Mouse (Mus musculus) fibroblast of lung, adult 2 months (primary cell): ENCODE data around the gene Slain2.
"Not testable (repeated sequence)": the region's sequence is repeated elsewhere in the genome, so short reads cannot be mapped to it uniquely, and the experiment has no call there.

Experiments used
- DNase-seq: peaks from one replicate; pipeline ENCODE4 v3.0.0-alpha.2; 2011; ENCODE audit warnings: low read depth

The Slain2 gene

DNA sequence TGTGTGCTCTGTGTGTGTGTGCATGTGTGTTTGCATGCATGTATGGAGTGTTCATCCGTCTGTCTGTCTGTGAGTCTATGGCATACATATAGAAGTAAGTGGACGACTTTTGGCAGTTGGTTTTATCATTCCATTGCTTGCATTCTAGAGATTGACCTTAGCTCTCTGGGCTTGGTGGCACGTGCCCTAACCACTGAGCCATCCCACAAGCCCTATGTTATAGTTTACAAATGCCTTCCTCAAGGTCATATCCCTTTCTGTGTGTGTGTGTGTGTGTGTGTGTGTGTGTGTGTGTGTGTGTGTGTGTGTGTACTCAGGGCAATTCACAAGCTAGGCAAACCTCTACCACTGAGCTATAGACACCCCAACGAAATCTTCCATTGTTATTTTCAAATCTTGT lies 12.2 kb upstream of the Slain2 start:
- DNase-seq = no peak

DNA sequence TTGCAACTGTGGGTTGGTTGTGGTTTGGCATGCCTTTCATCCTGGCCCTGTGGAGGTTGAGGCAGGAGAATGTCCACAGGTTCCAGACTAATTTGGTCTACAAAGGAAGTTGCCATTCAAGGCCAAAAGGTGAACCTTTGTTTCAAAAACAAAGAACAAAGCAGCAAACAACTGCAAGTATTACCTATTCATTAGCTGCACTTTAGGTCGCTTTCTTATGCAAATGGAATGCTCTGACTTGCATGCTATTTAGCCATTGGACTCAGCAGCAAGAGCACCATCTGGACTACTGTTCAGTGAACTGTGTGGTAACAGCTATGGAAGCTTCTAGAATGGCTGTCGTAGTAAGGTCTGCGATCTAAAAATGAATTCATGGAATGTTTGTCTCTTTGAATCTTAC lies 11.8 kb upstream of the Slain2 start:
- DNase-seq = no peak

DNA sequence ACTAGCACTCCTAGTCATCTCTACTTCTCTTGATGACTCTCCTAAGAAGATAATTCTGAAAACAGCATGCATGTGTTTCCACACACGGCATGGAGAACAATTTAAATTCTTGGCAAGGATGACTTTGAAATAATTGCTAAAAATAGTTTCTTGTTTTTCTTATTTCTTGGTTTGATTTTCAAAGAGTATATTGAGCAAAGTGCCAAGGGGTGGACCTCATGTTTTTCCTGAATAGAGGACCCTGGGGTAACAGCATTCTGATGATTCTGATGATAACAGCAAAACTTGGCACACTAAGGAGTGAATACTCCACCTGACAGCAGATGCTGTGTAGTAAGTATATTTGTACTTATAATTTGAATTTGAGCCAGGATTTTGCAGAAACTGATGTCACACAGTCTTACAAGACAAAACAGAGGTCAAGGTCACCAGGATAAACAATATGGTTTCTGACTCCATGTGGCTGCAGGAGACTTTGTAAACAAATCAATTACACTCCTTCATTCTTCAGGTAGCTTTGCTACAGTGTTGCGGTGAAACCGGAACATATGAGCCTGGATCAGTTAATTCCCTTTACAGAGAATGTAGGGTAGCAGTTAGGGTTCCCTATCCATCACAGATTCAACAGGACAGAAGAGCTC lies 11.1 kb upstream of the Slain2 start:
- DNase-seq = no peak

DNA sequence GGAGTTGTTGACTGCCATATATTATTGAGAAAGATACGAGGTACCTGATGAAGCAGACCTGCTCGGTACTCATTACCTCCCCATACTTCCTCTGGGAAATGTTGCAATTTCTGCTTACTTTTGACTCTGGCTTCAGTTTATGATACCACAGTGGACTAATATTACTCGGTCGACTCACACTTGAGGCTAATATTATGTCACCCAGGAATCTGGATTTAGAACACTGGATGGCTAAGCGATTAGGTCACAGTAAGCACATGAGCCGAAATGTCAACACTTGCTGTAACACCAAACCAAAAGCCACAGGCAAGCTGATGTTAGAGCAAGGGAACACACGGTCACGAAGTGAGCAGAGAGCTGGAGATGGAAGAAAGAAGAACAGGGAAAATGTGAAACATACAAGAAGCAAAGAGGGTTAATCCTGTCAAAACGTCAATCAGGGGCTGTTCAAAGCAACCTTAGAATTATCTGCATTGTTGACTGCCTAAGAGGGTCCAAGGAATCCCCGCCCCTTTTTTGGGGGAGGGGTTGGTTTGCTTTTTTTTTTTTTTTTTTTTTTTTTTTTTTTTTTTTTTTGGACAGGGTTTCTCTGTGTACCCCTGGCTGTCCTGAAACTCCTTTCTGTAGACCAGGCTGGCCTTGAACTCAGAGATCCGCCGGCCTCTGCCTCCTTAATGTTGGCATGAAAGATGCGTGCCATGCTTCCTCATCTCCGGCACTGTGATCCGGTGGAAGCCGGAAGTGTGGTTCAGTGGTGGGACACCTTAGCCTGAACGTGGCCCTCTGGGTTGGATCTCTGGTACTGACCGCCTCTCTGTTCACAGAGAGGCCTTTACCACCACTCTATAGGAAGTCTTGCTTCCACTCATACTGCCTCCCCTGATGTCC lies 9.0 kb upstream of the Slain2 start:
- DNase-seq = peak; percentile 88

DNA sequence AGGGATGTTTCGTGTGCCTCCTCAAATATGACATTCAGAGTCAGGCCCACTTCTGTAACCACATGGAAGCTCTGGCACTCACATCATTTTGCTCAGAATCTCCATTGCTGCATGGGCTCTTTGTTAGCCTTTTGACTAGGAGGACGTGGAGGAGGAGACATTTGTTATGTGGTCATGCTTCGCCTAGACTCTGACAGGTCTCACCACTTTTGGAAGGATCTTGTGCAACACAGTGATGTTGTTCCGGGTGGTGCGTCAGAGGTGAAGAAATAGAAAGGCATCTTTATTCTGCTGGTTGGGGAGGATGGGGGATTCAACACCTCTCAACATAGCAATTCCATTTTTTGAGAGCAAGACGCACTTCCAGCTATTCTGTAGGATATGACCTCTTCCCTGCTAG lies 6.7 kb upstream of the Slain2 start:
- peak; percentile 53 for DNase-seq

DNA sequence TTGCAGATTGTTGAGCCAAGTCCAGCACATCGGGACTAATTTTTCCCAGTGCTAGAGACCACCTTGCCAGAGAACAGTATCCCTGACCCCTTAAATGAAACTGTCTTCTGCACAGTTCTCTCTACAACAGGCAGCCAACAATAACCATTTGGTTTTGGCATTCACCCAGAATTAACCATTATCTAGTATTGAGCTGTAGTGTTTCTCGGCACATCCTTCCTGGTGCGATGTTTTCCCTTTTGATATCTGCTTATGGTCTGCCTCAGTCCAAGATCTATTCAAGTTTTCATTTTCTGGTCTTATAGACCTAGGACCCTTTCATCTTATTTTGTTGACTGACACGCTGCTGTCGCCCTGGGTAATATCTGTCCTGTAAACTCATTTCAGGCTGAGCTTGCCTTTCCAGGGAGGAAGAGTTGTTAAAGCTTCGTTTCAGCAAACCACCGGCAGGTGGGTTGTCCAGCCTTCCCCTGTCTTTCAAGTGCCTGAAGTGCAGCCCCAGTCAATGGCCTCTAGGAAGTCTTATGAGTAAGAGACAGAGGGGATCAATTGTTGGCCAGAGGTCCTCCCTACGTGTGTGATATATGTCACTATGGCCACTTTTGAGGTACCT lies 5.7 kb upstream of the Slain2 start:
- DNase-seq = no peak

DNA sequence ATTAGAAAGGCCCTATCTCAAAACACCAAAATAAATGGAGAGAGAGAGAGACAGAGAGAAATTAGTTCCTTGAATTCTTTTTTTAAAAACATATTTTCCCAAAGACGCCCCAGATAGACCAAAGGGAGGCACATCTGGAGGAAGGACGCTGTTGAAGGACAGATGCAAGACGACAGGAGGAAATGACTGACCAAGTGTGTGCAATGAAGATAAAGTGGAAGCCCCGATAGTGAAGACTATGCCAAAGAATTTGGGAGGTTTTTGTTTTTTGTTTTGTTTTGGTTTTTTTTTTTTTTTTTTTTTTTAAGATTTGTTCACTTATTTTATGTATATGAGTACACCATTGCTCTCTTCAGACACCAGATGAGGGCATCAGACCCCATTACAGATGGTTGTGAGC lies 4.7 kb upstream of the Slain2 start:
- no peak for DNase-seq

DNA sequence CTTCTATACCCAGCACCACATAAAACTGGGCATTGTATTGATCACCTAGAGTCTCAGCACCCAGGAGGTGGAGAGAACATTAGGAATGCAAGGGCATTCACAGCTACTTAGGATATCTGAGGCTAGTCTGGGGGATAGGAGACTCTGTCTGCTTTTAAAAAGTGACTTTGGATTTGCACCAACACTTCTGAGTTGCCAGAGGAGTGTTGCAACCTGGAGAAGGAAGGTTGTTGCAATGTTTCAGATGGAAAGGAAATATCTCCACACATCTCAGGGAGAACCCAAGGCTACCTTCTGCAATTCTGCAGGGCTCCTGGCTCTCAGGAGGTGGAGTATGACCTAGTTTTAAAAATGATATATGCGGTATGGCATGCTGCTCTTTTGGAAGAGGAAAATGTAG lies 3.7 kb upstream of the Slain2 start:
- DNase-seq = no peak

DNA sequence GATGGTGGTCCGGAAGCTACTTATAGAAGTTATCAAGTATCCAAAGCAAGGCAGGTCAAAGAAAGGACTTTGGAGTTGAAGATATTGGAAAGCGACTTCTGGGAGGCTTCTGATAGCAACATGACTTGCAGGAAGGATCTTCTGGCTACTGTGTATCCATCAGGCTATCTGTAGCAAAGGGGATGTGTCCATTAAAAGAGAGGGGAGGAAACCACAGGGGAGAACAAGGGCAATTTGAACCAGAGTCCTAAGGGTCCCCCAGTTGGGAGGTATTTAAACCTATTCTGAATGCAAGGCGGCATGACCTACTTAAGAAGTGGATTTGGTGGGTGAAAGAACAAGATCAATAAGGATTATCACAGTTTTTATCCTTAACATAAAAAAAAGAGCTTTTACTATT lies 2.8 kb upstream of the Slain2 start:
- no peak for DNase-seq

DNA sequence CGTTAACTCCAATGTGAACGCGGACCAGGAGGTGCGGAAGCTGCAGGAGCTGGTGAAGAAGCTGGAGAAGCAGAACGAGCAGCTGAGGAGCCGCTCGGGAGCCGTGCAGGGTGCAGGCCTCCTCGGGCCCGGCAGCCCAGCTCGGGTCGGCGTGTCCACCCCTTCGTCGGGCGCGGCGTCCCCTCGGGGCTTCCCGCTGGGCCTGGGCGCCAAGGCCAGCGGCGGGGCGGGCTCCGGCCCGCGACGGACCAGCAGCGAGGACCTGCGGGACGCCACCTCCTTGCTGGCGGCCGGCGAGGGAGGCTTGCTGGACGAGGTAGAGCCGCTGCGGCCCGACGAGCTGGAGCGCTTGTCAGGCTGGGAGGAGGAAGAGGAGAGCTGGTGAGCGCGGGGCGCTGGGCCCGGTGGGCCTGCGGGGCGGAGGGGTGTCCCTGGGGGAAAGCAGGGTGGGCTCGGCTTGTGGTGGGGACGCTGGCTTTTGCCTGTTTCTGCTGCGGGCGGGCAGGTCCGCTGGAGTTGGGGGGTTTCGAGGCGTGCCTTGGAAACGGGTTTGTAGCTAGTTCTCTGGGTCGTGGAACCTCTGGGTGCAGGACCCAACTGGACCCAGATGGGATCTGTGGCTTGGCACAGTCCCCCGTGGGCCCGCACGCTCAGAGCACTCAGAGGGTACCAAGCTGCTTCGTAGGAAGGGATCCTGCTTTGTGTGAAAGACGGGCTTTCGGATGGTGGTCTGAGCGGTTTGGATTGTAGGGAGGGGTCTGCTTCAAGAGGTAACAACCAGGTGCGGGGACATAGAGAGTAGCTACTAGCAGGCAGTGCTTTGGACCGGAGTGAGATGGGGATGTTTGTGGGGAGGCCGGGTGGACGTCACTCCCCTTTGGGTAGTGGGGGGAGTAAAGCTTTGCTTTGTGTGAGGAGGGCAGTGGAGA lies 793 bp downstream of the Slain2 start:
- no peak for DNase-seq

DNA sequence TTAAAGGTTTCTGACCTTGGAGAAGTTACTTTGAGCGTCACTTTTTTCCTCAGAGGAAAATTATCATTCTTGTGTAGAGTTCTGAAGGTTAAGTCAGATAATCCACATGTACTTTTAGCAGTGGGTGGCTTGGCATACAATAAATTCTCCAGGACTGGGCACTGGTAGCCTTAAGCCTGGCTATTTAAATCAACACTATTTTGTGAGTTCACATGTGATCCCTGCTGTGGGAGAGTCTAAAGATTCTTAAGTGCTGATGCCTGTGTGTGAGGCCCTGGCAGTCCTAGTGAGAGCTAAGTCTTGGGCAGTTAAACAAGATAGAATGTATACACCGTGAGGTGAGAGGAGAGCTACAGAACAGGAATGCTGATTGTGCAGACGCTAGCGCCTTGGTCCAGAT lies 1.9 kb downstream of the Slain2 start:
- DNase-seq = no peak

DNA sequence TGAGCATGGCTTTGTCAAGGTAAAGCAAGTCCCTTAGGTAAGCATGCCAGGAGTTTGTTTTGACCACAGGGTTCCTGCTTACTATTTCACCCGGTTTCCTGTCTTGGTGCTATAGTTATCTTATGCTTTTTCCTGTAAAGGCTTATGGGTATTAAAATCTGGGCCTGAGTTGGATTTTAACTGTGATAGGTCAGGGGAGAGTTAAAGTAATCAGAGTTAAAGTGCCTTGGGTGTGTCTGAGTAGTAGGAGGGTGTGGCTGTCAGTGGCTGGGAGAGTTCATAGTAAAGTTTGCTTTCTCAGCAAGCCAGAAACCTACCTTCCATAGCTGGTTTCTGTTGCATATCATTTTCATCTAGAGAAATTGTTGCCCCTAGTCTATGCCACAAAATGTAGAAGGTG lies 2.7 kb downstream of the Slain2 start:
- DNase-seq = no peak

DNA sequence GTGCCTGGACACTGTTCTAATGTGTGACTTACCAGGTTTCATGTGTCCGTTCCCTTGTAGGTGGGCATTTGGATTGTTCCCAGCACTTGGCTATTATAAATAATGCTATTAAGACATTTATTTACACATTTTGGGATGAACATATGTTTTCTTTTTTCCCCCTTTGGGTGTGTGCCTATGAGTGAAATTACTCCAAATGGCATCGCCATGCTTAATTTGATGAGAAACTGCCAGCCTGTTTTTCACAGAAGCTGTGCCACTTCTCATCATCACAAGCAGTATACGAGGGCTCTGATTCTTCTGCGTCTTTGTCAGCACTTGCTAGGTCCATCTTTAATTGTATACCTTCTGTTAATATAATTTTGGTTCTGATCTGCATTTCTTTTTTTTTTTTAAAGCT lies 6.3 kb downstream of the Slain2 start:
- no peak for DNase-seq

DNA sequence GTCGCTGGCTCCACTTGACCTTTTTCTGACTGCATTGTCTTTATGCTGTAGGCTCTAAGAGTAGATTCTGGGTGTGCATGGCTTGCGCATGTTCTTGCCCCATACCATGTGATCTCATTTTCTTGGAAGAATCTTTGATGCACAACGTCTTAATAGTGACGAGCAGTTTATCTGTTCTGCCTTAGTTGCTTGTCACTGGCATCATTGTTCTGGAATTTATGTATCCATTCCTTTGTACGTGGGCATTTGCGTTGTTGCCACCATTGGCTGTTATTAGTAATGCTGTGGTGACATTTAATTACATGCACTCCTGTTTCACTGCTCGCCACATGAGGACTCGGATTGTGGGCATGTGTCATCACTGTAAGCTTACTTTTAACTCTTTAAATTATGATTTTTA lies 7.1 kb downstream of the Slain2 start:
- no peak for DNase-seq

DNA sequence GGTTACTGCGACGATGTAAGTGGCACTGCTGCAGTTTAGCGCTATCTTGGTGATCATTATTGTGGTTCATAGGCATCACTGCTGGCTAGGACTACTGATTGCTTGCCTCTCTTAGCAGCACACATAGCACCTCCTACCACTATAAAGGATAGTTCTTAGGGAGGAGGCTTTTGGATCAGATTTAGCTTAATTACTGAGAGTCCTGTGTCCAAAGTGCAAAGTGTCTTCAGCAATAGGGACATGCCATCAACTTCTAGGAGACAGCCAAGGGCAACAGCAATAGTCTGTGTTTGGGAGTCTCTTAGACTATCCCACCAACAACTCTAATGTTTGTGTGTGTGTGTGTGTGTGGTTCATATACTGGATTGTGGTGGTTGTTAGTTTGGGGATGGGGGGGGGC lies 8.7 kb downstream of the Slain2 start:
- DNase-seq = no peak

DNA sequence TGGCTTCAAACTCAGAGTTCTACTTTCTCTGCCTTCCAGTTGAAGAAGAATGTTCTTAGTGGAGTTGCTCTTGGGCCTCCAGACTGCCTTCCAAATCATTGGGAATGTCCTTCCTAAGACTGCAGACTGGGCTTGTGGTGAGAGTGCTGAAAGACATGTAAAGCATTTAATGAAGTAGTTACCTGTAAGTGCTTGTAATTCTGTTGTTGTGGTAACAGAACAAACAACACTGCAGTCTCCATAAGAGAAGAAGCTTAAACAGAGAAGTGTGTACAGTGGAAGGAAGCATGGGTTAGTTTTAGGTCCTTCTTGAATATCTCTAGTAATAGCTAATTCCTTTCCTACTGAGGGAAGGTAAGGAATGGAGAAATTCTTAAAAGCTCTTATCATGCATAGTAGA lies 13.0 kb downstream of the Slain2 start:
- DNase-seq = no peak

DNA sequence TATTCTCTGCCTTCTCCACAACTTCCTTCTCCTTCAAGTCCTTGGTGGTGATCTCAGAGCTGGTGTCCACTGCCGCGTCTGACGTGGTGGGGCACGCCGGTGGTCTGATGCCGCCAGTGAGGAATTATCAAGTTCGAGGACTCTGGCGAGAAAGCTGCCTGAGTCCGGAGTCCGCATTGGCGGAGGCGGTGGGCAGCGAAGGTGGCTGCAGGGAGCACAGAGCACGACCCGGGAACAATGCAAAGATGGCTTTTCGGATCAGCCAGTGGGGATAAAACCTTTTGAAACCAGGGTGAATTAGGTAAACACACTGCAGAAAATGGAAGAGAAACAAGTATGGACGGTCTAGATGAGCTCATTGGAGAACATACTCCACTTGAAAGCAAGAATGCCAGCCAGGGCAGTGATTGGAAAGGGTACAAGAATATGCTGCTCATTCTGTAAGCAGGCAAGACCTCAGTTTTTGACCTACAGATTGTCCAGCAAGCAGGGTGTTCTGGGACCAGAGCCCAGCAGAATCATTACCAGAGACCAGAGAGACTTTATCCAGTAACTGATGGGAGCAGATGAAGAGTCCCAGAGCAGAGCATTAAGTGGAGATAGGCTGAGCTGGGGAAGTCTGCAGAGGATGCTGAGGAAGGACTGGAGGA lies 19.0 kb downstream of the Slain2 start:
- no peak for DNase-seq

DNA sequence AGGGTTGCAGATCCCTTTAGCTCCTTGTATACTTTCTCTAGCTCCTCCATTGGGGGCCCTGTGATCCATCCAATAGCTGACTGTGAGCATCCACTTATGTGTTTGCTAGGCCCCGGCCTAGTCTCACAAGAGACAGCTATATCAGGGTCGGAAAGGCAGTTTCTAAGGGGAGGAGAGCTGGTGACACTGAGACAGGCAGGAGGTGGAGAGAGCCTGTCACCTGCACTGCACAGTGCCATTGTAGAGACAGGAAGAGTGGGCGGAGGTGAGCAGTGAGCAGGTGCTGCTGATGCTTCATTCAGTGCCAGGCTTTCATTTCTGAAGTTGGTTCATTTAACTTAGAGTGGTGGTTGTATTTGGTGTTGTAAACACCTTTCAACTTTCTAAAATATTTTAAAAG lies 24.3 kb downstream of the Slain2 start:
- not testable (repeated sequence) for DNase-seq

DNA sequence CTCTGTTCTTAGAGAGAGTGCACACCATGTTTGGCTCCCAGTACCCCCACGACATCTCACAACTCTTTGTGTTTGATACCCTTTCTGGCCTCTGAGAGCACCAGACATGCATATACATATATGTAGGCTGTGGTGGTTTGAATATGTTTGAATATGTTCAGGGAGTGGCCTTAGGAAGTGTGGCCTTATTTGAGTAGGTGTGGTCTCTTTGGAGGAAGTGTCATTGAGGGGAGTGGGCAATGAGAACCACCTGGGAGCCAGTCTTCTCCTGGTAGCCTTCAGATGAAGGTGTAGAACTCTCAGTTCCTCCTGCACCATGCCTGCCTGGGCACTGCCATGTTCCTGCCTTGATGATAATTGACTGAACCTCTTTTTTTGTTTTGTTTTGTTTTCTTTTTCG lies 25.2 kb downstream of the Slain2 start:
- DNase-seq = no peak

DNA sequence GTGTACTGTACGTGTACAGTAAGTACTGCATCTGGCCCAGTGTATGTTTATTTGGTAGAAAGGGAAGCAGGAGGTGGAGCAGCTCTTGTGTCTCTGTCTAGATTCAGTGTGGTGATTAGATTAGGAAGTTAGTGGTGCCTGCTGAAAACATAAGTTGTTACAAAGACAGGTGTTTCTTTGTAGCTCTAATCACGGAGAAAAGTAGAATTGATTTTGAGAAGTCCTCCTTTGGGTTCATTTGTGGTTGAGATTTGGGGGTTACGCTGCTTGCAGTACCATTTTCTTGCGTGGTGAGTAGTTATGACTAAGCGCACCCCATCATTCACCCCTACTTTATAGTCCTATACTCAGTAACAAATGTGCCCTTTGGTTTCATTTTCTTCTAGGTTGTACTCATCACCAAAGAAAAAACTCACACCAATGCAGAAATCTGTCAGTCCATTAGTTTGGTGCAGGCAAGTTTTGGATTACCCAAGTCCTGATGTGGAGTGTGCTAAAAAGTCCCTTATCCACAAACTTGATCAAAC lies 26.9 kb downstream of the Slain2 start:
- no peak for DNase-seq

DNA sequence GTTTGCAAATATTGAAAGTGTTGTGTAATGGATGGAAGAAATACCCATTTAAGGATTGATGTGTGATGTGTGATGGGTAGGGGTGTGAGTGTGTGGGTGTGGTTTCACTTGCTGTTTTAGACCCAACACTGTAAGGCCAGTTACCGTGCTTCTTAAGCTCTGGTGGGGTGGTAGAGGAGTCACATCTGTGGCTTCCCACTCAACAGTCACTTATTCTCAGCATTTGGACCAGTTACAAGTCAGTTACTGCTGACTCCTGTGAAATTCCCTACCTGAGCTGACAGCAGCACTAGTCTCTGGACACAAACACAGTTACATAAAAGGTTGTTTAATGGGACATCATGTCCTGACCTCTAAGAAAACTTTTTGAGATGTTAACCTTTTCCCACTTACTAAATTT lies 34.0 kb downstream of the Slain2 start:
- DNase-seq = no peak

DNA sequence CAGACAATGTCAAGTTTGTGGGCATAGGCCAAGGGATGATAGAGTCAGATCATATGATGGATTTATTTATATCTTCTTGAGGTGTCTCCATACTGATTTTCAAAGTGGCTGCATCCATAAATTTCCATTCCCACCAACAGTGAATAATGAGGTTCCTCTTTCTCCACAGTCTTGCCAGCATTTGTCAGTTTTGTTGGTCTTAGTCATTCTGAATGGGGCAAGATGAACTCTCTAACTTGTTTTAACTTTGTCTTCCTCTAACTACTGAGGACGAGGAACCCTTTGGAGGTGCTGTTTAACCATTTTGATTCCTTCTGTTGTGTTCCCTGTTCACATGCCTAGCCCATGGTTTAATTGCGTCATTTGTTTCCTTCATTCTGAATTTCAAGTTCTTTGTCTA lies 36.1 kb downstream of the Slain2 start:
- DNase-seq = no peak
